Mouse (Mus musculus) lung, postnatal 0 days (tissue): ENCODE results near the gene Prx. TPM values are rescaled to one million over a fixed set of nuclear protein-coding genes. Genes with fewer than 3 reads are reported as not detected.

ENCODE experiments used
- ATAC-seq: fragments of 200-750 bp; cut with Nextera tagmentation; 2 replicates; pipeline ENCODE4 v1.8.0; 2017; ENCODE audit warnings: moderate library complexity
- DNase-seq: peaks from one replicate; pipeline ENCODE4 v3.0.0-alpha.2; 2016; ENCODE audit warnings: low spot score
- H3K27ac ChIP-seq: fragments of 300-500 bp; sonication (generic); 2 replicates; pipeline ENCODE4 v1.5.1; 2014; ENCODE audit warnings: antibody characterized with exemption, mild to moderate bottlenecking, low read length, mixed read lengths
- H3K27me3 ChIP-seq: fragments of 300-500 bp; sonication (generic); replicated peaks from 2 replicates; pipeline ENCODE4 v1.6.1; 2014; ENCODE audit warnings: low read length, mixed read lengths; ENCODE audit not compliant: insufficient read depth
- H3K36me3 ChIP-seq: fragments of 300-500 bp; sonication (generic); 2 replicates; pipeline ENCODE4 v1.6.1; 2014; ENCODE audit warnings: low read length, mixed read lengths; ENCODE audit not compliant: insufficient read depth
- H3K4me1 ChIP-seq: fragments of 300-500 bp; sonication (generic); 2 replicates; pipeline ENCODE4 v1.6.1; 2014; ENCODE audit warnings: antibody characterized with exemption, low read depth, low read length, mixed read lengths; ENCODE audit not compliant: insufficient read depth
- H3K4me2 ChIP-seq: fragments of 300-500 bp; sonication (generic); replicated peaks from 2 replicates; pipeline ENCODE4 v1.6.1; 2014; ENCODE audit warnings: low read depth, mild to moderate bottlenecking, low read length, moderate library complexity, mixed read lengths
- H3K4me3 ChIP-seq: fragments of 300-500 bp; sonication (generic); 2 replicates; pipeline ENCODE4 v1.5.1; 2014; ENCODE audit warnings: low read depth, low read length
- H3K9ac ChIP-seq: fragments of 300-500 bp; sonication (generic); replicated peaks from 2 replicates; pipeline ENCODE4 v1.6.1; 2014; ENCODE audit warnings: low read depth, mild to moderate bottlenecking
- H3K9me3 ChIP-seq: fragments of 300-500 bp; sonication (generic); 2 replicates; pipeline ENCODE4 v1.6.1; 2016; ENCODE audit warnings: low read length, mixed read lengths
- CTCF ChIP-seq: IDR thresholded peaks from 2 replicates; pipeline ENCODE4 v1.5.1; 2016; ENCODE audit warnings: antibody characterized with exemption, mild to moderate bottlenecking
- EP300 ChIP-seq: IDR thresholded peaks from 2 replicates; pipeline ENCODE4 v1.6.1; 2016; ENCODE audit warnings: antibody characterized with exemption, mild to moderate bottlenecking, control low read depth
- WGBS: fragments of 180-500 bp; shearing (Covaris S2); extraction: QIAGEN DNeasy Blood & Tissue Kit; methylation state at CpG from one replicate; pipeline ENCODE4 v1.1.7; 2014; 5-methylcytosine and 5-hydroxymethylcytosine counted together
- polyA plus RNA-seq: library from polyadenylated mRNA; unstranded; fragments of >200 nt; fragmentation: Nextera tagmentation; extraction: Ambion mirVana; gene quantifications from 2 replicates; pipeline ENCODE4 v1.2.1, GENCODE M21; 2015

The Prx gene
- polyA plus RNA-seq, 1 experiment from 2014 or later: 73.2 TPM

DNA sequence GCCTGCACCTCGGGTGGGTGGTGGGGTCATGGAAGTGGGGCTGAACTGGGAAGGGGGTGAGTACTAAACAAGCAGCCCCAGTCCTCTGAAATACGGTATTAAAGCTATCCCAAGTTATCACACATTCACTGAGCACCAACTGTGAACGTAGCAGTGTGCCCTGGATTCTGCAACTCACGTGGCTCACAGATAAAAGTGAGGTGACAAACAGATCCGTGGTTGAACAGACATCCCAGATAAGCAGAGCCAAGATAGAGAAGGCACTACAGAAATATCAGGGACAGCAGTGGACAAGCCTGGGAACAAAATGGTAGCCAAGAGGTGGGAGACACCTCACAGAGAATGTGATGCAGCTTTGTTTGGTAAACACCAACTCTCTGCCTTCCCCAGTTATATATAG is 39.5 kb upstream of the Prx start:
- Histone ChIP-seq H3K9me3 (no peaks in the 10 kb centered on the region), H3K27ac (no peak overlapping the region), H3K4me2 (no peak overlapping the region), H3K4me1 (no peaks in the 10 kb centered on the region), H3K9ac (no peak overlapping the region), H3K36me3 (no peaks in the 10 kb centered on the region), H3K4me3 (no peak overlapping the region), H3K27me3 (no peaks in the 10 kb centered on the region)
- DNase-seq (no peak), ATAC-seq (no peak)
- 87% methylated on average over 5 of the region's 5 CpGs for WGBS
- TF ChIP-seq EP300 (no peak), CTCF (no peak)

DNA sequence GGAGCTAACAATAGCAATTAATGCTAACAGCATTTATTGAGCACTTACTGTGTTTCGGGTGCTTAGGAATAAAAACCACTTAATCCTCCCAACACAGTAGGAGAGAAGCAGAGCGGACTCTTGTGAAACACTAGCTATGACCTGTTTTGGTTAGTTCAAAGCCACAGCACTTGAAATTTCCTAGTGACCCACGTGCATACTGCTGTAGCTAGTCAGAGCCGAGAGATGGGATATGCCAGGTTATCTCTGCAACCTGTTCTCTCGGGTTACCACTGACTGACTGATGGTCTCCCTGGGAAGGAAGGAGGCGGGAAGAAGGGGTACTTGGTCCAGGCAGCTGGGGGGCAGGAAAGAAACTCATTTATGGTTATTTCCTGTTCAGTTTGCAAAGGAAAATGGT is 38.6 kb upstream of the Prx start:
- ATAC-seq (no peak), DNase-seq (no peak)
- Histone ChIP-seq H3K27ac (no peak overlapping the region), H3K9ac (no peak overlapping the region), H3K4me1 (no peaks in the 10 kb centered on the region), H3K27me3 (no peaks in the 10 kb centered on the region), H3K4me3 (no peak overlapping the region), H3K4me2 (no peak overlapping the region), H3K36me3 (no peaks in the 10 kb centered on the region), H3K9me3 (no peaks in the 10 kb centered on the region)
- WGBS: 61% methylated on average over 6 of the region's 6 CpGs
- TF ChIP-seq EP300 (no peak), CTCF (no peak)

- DNase-seq: no peak
- Histone ChIP-seq H3K4me3 (no peak overlapping the region), H3K4me2 (no peak overlapping the region), H3K27me3 (no peaks in the 10 kb centered on the region), H3K9me3 (no peaks in the 10 kb centered on the region), H3K27ac (no peak overlapping the region), H3K36me3 (no peaks in the 10 kb centered on the region), H3K9ac (no peak overlapping the region), H3K4me1 (no peaks in the 10 kb centered on the region)
- 40% methylated on average over 4 of the region's 4 CpGs for WGBS
- no peak for TF ChIP-seq CTCF
- TF ChIP-seq EP300: no peak
- ATAC-seq: no peak
These were observed 31.5 kb upstream of the Prx start for GRCm38 (mm10) chr7:27467648-27468047.

- ATAC-seq: no peak
- Histone ChIP-seq H3K4me1 (peaks cover 8% of the 10 kb centered on the region; the same call in 1 of the 2 replicates), H3K4me2 (no peak overlapping the region), H3K9ac (no peak overlapping the region), H3K9me3 (no peaks in the 10 kb centered on the region), H3K27me3 (no peaks in the 10 kb centered on the region), H3K27ac (no peak overlapping the region), H3K4me3 (no peak overlapping the region), H3K36me3 (no peaks in the 10 kb centered on the region)
- TF ChIP-seq CTCF (no peak), EP300 (no peak)
- WGBS: 84% methylated on average over 11 of the region's 11 CpGs
- DNase-seq: no peak
These were observed 27.6 kb upstream of the Prx start for GRCm38 (mm10) chr7:27471390-27472120.

GRCm38 (mm10) chr7:27472596-27472995 is 26.5 kb upstream of the Prx start:
- H3K9ac ChIP-seq: peak overlapping the region; percentile 32
- DNase-seq (peak; percentile 61), ATAC-seq (no peak)
- peaks cover 8% of the 10 kb centered on the region; the same call in 1 of the 2 replicates for H3K4me1 ChIP-seq
- H3K4me3 ChIP-seq: peak overlapping the region; percentile 94
- no peaks in the 10 kb centered on the region for H3K9me3 ChIP-seq
- TF ChIP-seq EP300 (no peak), CTCF (no peak)
- H3K27ac ChIP-seq: peak overlapping the region; percentile 83
- peak overlapping the region; percentile 78 for H3K4me2 ChIP-seq
- 7% methylated on average over 7 of the region's 7 CpGs for WGBS
- no peaks in the 10 kb centered on the region for H3K27me3 ChIP-seq
- no peaks in the 10 kb centered on the region; the same call in 1 of the 2 replicates for H3K36me3 ChIP-seq

GRCm38 (mm10) chr7:27473156-27473834 is 25.8 kb upstream of the Prx start, which contains the start of gene Sertad3:
TSS of gene Sertad3 (plus strand) at chr7:27473768.
- H3K4me2 ChIP-seq: peak within 1 kb of the TSS; percentile 78

More at GRCm38 (mm10) chr7:27473156-27473834, 25.8 kb upstream of the Prx start, which contains the start of gene Sertad3:
- DNase-seq (peak; percentile 99), ATAC-seq (peak; percentile 90)
- Histone ChIP-seq H3K27me3 (no peaks in the 10 kb centered on the region), H3K4me3 (peak within 1 kb of the TSS; percentile 94), H3K4me1 (peaks cover 8% of the 10 kb centered on the region; the same call in 1 of the 2 replicates), H3K36me3 (no peaks in the 10 kb centered on the region; the same call in 1 of the 2 replicates), H3K9ac (peak within 1 kb of the TSS; percentile 81), H3K9me3 (no peaks in the 10 kb centered on the region), H3K27ac (peak within 1 kb of the TSS; percentile 97)
- TF ChIP-seq CTCF: no peak
- TF ChIP-seq EP300: no peak
- under 1% methylated on average over 36 of the region's 36 CpGs for WGBS
